Mouse (Mus musculus) intestine, postnatal 0 days (tissue): ENCODE data around the gene Nt5c1a. TPM values are rescaled to one million over a fixed set of nuclear protein-coding genes. Genes with fewer than 3 reads are reported as not detected.
A peak's percentile ranks its signal among the peaks of the same experiment; 100 is the strongest.

Experiments
- ATAC-seq: fragments of 200-750 bp; cut with Nextera tagmentation; 2 replicates; pipeline ENCODE4 v1.8.0; 2017; ENCODE audit warnings: mild to moderate bottlenecking, moderate TSS enrichment, moderate library complexity
- H3K27ac ChIP-seq: fragments of 300-500 bp; sonication (generic); 2 replicates; pipeline ENCODE4 v1.5.1; 2014; ENCODE audit warnings: mild to moderate bottlenecking, low read depth, low read length, moderate library complexity
- H3K27me3 ChIP-seq: fragments of 300-500 bp; sonication (generic); replicated peaks from 2 replicates; pipeline ENCODE4 v1.6.1; 2014; ENCODE audit warnings: low read length, mixed read lengths; ENCODE audit not compliant: control insufficient read depth, insufficient read depth
- H3K36me3 ChIP-seq: fragments of 300-500 bp; sonication (generic); 2 replicates; pipeline ENCODE4 v1.6.1; 2014; ENCODE audit warnings: mild to moderate bottlenecking, moderate library complexity; ENCODE audit not compliant: control insufficient read depth, insufficient read depth
- H3K4me1 ChIP-seq: fragments of 300-500 bp; sonication (generic); replicated peaks from 2 replicates; pipeline ENCODE4 v1.6.1; 2014; ENCODE audit warnings: antibody characterized with exemption, low read length, mixed read lengths; ENCODE audit not compliant: control insufficient read depth, insufficient read depth
- H3K4me2 ChIP-seq: fragments of 300-500 bp; sonication (generic); replicated peaks from 2 replicates; pipeline ENCODE4 v1.6.1; 2014; ENCODE audit warnings: low read depth, mild to moderate bottlenecking, moderate library complexity
- H3K4me3 ChIP-seq: fragments of 300-500 bp; sonication (generic); 2 replicates; pipeline ENCODE4 v1.5.1; 2014; ENCODE audit warnings: low read depth, low read length
- H3K9ac ChIP-seq: fragments of 300-500 bp; sonication (generic); 2 replicates; pipeline ENCODE4 v1.6.1; 2014; ENCODE audit warnings: mild to moderate bottlenecking, low read depth, low read length
- H3K9me3 ChIP-seq: fragments of 300-500 bp; sonication (generic); 2 replicates; pipeline ENCODE4 v1.6.1; 2016; ENCODE audit warnings: mixed run types; ENCODE audit not compliant: control insufficient read depth
- CTCF ChIP-seq: sonication (generic); IDR thresholded peaks from 2 replicates; pipeline ENCODE4 v1.5.1; 2016; ENCODE audit warnings: low read depth, mild to moderate bottlenecking, control low read depth, antibody characterized with exemption, moderate library complexity
- WGBS: fragments of 180-500 bp; shearing (Covaris S2); extraction: QIAGEN DNeasy Blood & Tissue Kit; methylation state at CpG from one replicate; pipeline ENCODE4 v1.1.7; 2014; 5-methylcytosine and 5-hydroxymethylcytosine counted together
- polyA plus RNA-seq: library from polyadenylated mRNA; unstranded; fragments of >200 nt; fragmentation: Nextera tagmentation; extraction: Ambion mirVana; gene quantifications from 2 replicates; pipeline ENCODE4 v1.2.1, GENCODE M21; 2015

Nt5c1a gene
- polyA plus RNA-seq, 1 experiment from 2014 or later = not detected

GRCm38 (mm10) chr4:123216782-123217181 is 15.5 kb downstream of the Nt5c1a start:
- Histone ChIP-seq H3K27ac (no peak overlapping the region), H3K4me2 (no peak overlapping the region), H3K9ac (no peak overlapping the region), H3K4me1 (no peaks in the 10 kb centered on the region), H3K9me3 (no peaks in the 10 kb centered on the region), H3K4me3 (no peak overlapping the region), H3K36me3 (no peaks in the 10 kb centered on the region), H3K27me3 (no peaks in the 10 kb centered on the region)
- ATAC-seq = no peak
- TF ChIP-seq CTCF = peak; percentile 89
- 11% methylated on average over 1 of the region's 1 CpGs for WGBS

DNA sequence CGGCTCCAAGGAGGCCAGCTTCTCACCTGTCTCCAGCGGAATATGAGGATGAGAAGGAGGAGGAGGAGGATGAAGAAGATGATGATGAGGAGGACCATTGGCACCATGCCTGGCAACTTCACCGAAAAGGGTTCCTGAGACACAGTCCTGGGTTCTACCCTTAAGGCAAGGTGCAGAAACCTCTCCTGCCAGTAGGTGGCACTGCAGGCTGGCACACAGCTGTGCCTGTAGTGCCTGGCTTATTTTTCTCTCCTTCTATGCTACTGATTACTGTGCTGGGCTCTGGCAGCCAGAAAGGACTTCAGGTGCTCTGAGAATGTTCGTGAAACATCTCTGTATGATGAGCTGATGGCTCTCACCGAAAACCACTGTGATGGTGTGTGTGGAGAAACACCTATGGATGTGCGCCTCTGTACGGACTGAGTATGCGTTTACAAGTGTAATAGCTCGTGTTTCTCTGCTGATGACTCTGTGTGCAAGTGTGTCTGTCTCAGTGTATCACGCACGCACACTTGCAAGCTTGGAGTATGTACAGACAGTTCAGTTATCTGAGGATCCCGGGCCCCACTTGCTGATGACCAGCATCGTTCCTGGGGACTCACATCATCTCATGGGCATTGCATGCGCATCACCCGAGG is 18.5 kb downstream of the Nt5c1a start:
- Histone ChIP-seq H3K4me3 (no peak overlapping the region), H3K27me3 (no peaks in the 10 kb centered on the region), H3K36me3 (no peaks in the 10 kb centered on the region), H3K9ac (no peak overlapping the region), H3K27ac (no peak overlapping the region), H3K4me2 (no peak overlapping the region), H3K9me3 (no peaks in the 10 kb centered on the region), H3K4me1 (no peaks in the 10 kb centered on the region)
- ATAC-seq = no peak
- WGBS = 66% methylated on average over 15 of the region's 15 CpGs
- TF ChIP-seq CTCF = peak; percentile 97

- Histone ChIP-seq H3K36me3 (no peaks in the 10 kb centered on the region), H3K27ac (no peak overlapping the region), H3K9me3 (no peaks in the 10 kb centered on the region), H3K4me2 (no peak overlapping the region), H3K9ac (no peak overlapping the region), H3K4me3 (no peak overlapping the region), H3K27me3 (no peaks in the 10 kb centered on the region), H3K4me1 (no peaks in the 10 kb centered on the region)
- no peak for ATAC-seq
- TF ChIP-seq CTCF = no peak
- 85% methylated on average over 4 of the region's 4 CpGs for WGBS
Observed at GRCm38 (mm10) chr4:123220637-123221036, 19.3 kb downstream of the Nt5c1a start.

DNA sequence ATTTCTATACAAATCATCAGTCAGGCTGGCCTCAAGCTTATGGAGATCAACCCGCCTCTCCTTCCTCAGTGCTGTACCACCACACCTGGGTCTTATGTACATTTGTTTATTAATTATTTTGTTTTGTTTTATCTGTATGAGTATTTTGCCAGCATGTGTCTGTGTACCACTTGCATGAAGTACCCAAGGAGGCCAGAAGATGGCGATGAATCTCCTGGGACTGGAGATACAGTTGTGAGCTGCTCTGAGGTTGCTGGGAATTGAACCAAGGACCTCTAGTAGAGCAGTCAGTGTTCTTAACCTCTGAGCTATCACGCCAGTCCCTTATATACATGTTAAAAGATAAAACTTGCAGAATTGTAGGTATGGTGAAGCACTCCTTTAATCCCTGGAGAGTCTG is 22.0 kb downstream of the Nt5c1a start:
- Histone ChIP-seq H3K4me1 (no peaks in the 10 kb centered on the region), H3K27ac (no peak overlapping the region), H3K4me3 (no peak overlapping the region), H3K27me3 (no peaks in the 10 kb centered on the region), H3K9me3 (no peaks in the 10 kb centered on the region), H3K9ac (no peak overlapping the region), H3K4me2 (no peak overlapping the region), H3K36me3 (no peaks in the 10 kb centered on the region)
- ATAC-seq = no peak
- 54% methylated on average over 3 of the region's 3 CpGs for WGBS
- peak; percentile 62 for TF ChIP-seq CTCF

- H3K4me1 ChIP-seq = 0 out of 2 replicates have a peak, but pooled peaks cover 4% of the 10 kb centered on the region
- 50% methylated on average over 10 of the region's 10 CpGs for WGBS
- no peak overlapping the region for H3K27ac ChIP-seq
- H3K27me3 ChIP-seq = no peaks in the 10 kb centered on the region
- H3K4me2 ChIP-seq = no peak overlapping the region
- no peak overlapping the region for H3K9ac ChIP-seq
- H3K4me3 ChIP-seq = no peak overlapping the region
- H3K9me3 ChIP-seq = no peaks in the 10 kb centered on the region
- no peak for TF ChIP-seq CTCF
- H3K36me3 ChIP-seq = no peaks in the 10 kb centered on the region
- ATAC-seq = 0 out of 2 replicates have a peak, but pooled peaks have one; percentile 26
Observed at GRCm38 (mm10) chr4:123225718-123226403, 24.6 kb downstream of the Nt5c1a start.

GRCm38 (mm10) chr4:123227707-123228106 is 26.4 kb downstream of the Nt5c1a start:
- Histone ChIP-seq H3K27ac (no peak overlapping the region), H3K36me3 (no peaks in the 10 kb centered on the region), H3K27me3 (no peaks in the 10 kb centered on the region), H3K4me3 (no peak overlapping the region), H3K9me3 (no peaks in the 10 kb centered on the region), H3K9ac (no peak overlapping the region), H3K4me1 (0 out of 2 replicates have a peak, but pooled peaks cover 4% of the 10 kb centered on the region), H3K4me2 (no peak overlapping the region)
- 44% methylated on average over 4 of the region's 4 CpGs for WGBS
- no peak for TF ChIP-seq CTCF
- ATAC-seq = no peak; the same call in 1 of the 2 replicates
